In genomic region chr11:22741998-22742626, GRCm38 (mm10) we compare ENCODE assay signal across 18 mouse cellular contexts.
A peak's percentile ranks its signal among the peaks of the same experiment; 100 is the strongest.
DNase-seq lines count a peak whose midpoint lies in the region; ATAC-seq lines count a peak whose summit lies in the region.
"Had no signal": no experiment of that assay in that cellular context is flagged by ENCODE, and none has a peak within 500 bp of the region (broad histone marks: within the 10 kb centered on the region; RNA-seq: fewer than 3 reads in every experiment).

No protein-coding gene starts in this region.

- H3K27ac ChIP-seq in forebrain, embryonic 10.5 days, result peak overlapping the region; percentile 53; the same call in 1 of the 2 replicates
- H3K27ac ChIP-seq in forebrain, embryonic 15.5 days (replicated peaks), result no peak overlapping the region
- peak overlapping the region; percentile 28; the same call in 1 of the 2 replicates for H3K27ac ChIP-seq in embryonic facial prominence, embryonic 13.5 days
- H3K27ac ChIP-seq in midbrain, embryonic 13.5 days, result peak overlapping the region; percentile 53; the same call in 1 of the 2 replicates
- H3K27ac ChIP-seq: neural tube, embryonic 13.5 days had no signal

- no peak for ATAC-seq in forebrain, embryonic 15.5 days (replicated peaks)
- ATAC-seq in embryonic facial prominence, embryonic 13.5 days (ENCODE audit: insufficient number of reproducible peaks, insufficient read depth, low FRiP score, low TSS enrichment, low read depth), result peak; percentile 49; the same call in 1 of the 2 replicates
- peak; percentile 73 for ATAC-seq in midbrain, embryonic 13.5 days
- ATAC-seq: inflammation-experienced regulatory T-cells, adult 6 months; liver, postnatal 0 days had no signal

- H3K4me1 ChIP-seq in forebrain, embryonic 10.5 days, result peaks cover 16% of the 10 kb centered on the region
- no peaks in the 10 kb centered on the region for H3K4me1 ChIP-seq in forebrain, embryonic 15.5 days
- 0 out of 2 replicates have a peak, but pooled peaks cover 2% of the 10 kb centered on the region for H3K4me1 ChIP-seq in embryonic facial prominence, embryonic 13.5 days
- peaks cover 13% of the 10 kb centered on the region for H3K4me1 ChIP-seq in midbrain, embryonic 13.5 days (replicated peaks)
- H3K4me1 ChIP-seq: neural tube, embryonic 13.5 days had no signal

- H3K27me3 ChIP-seq in forebrain, embryonic 10.5 days (ENCODE audit: poor library complexity, severe bottlenecking), result no peaks in the 10 kb centered on the region
- no peaks in the 10 kb centered on the region for H3K27me3 ChIP-seq in forebrain, embryonic 15.5 days
- H3K27me3 ChIP-seq in embryonic facial prominence, embryonic 13.5 days, result no peaks in the 10 kb centered on the region
- peaks cover 5% of the 10 kb centered on the region; the same call in 1 of the 2 replicates for H3K27me3 ChIP-seq in midbrain, embryonic 13.5 days
- H3K27me3 ChIP-seq: neural tube, embryonic 13.5 days had no signal

- no peak overlapping the region for H3K4me2 ChIP-seq in forebrain, embryonic 15.5 days (replicated peaks)
- no peak overlapping the region for H3K4me2 ChIP-seq in embryonic facial prominence, embryonic 13.5 days
- H3K4me2 ChIP-seq in midbrain, embryonic 13.5 days (replicated peaks), result no peak overlapping the region
- H3K4me2 ChIP-seq: neural tube, embryonic 13.5 days had no signal

- H3K9ac ChIP-seq in forebrain, embryonic 15.5 days (replicated peaks), result no peak overlapping the region
- no peak overlapping the region for H3K9ac ChIP-seq in embryonic facial prominence, embryonic 13.5 days
- no peak overlapping the region for H3K9ac ChIP-seq in midbrain, embryonic 13.5 days (replicated peaks)
- H3K9ac ChIP-seq: liver, postnatal 0 days; neural tube, embryonic 13.5 days had no signal

- no peak overlapping the region; the same call in 1 of the 2 replicates for H3K4me3 ChIP-seq in forebrain, embryonic 10.5 days
- H3K4me3 ChIP-seq in forebrain, embryonic 15.5 days, result no peak overlapping the region
- H3K4me3 ChIP-seq in embryonic facial prominence, embryonic 13.5 days, result no peak overlapping the region
- no peak overlapping the region for H3K4me3 ChIP-seq in midbrain, embryonic 13.5 days (replicated peaks)
- H3K4me3 ChIP-seq: erythroblast, embryonic 14.5 days; neural tube, embryonic 13.5 days had no signal

- H3K9me3 ChIP-seq in forebrain, embryonic 10.5 days, result peaks cover 19% of the 10 kb centered on the region
- no peaks in the 10 kb centered on the region for H3K9me3 ChIP-seq in forebrain, embryonic 15.5 days
- H3K9me3 ChIP-seq in embryonic facial prominence, embryonic 13.5 days, result peaks cover 5% of the 10 kb centered on the region; the same call in 1 of the 2 replicates
- H3K9me3 ChIP-seq in midbrain, embryonic 13.5 days, result peaks cover 12% of the 10 kb centered on the region; the same call in 1 of the 2 replicates

- no peaks in the 10 kb centered on the region for H3K36me3 ChIP-seq in forebrain, embryonic 10.5 days (replicated peaks)
- H3K36me3 ChIP-seq in forebrain, embryonic 15.5 days, result no peaks in the 10 kb centered on the region
- H3K36me3 ChIP-seq in embryonic facial prominence, embryonic 13.5 days, result no peaks in the 10 kb centered on the region
- H3K36me3 ChIP-seq in midbrain, embryonic 13.5 days, result no peaks in the 10 kb centered on the region
- H3K36me3 ChIP-seq: neural tube, embryonic 13.5 days had no signal

- peak; percentile 24 for DNase-seq in forebrain, embryonic 10.5 days (ENCODE audit: extremely low spot score, low spot score)
- peak; percentile 12 for DNase-seq in ES-CJ7 (ENCODE audit: low read depth, low spot score)
- no peak for DNase-seq in spleen, adult 18-20 months
- no peak for DNase-seq in layer of hippocampus, postnatal 25 days (ENCODE audit: extremely low spot score in 1 of 2, low spot score in 1 of 2)
- no peak for DNase-seq in urinary bladder, postnatal 14 days (ENCODE audit: low spot score)
- DNase-seq: adrenal gland, postnatal 10 days; cerebellum, adult 11-12 months; cerebellum, postnatal 36 days; heart, adult 11 months; kidney, adult 9 months; liver; liver, postnatal 0 days had no signal

- WGBS in forebrain, embryonic 10.5 days, result 22% methylated on average over 7 of the region's 7 CpGs
- 13% methylated on average over 7 of the region's 7 CpGs for WGBS in forebrain, embryonic 15.5 days
- 38% methylated on average over 7 of the region's 7 CpGs for WGBS in embryonic facial prominence, embryonic 13.5 days
- WGBS in midbrain, embryonic 13.5 days, result 10% methylated on average over 7 of the region's 7 CpGs

Comparison
In these comparisons a context has a peak if more than half of its experiments do, and no peak if none do; other contexts are left out.
1. DNase-seq: peak in forebrain, embryonic 10.5 days (single experiment) and ES-CJ7 (single experiment); none in spleen, adult 18-20 months (0 of 2), layer of hippocampus, postnatal 25 days (0 of 2) and urinary bladder, postnatal 14 days (single experiment).